Mouse (Mus musculus) kidney, adult 8-10 months (tissue): Measurements from ENCODE around the gene Olfr610.
"Not testable (repeated sequence)": the region's sequence is repeated elsewhere in the genome, so short reads cannot be mapped to it uniquely, and the experiment has no call there.

Experiments used
- DNase-seq, 2 experiments: peaks; one replicate each; pipeline ENCODE4 v3.0.0; 2022

The Olfr610 gene

DNA sequence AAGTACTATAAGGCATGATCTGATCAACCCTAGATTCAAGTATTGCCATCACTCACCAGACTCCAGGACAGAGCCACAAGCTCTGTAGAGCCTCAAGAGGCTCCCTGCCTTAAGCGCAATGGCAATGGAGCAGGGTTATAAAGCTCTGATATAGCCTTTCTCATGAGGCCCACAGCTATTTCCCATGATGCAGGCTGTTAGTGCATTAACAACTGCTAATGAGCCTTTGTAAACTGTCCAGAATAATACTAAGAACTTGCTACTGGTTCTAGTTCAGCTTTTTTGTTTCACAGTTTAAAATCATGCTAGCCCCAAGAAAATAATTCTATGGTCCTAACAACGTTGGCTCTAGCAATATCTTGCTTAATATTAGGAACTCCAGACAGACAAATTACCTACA, at the start of gene Olfr610:
Olfr610 (minus strand) TSS at position 101 of the 400 bp plus-strand sequence.
- no peak for DNase-seq

DNA sequence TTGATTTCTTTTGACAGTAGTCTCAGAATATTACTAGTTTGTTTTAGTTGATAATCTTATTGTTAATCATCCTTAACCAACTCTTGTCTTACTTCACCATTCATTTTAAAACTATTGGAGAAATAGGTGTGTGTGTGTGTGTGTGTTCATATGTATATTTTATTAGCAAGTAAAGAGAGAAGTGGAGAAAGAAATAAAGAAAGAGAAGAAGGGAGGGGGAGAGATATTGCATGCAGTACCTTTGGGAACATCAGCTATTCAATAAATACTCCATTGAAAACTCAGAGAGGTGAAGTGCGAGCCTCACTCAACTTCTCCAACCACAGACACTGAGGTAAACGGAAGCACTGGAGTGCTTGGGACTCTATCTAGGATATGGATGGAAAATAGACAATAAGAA, 43.9 kb upstream of the Olfr610 start, which contains the start of gene Olfr615:
Olfr615 (plus strand) TSS at position 301 of the 400 bp plus-strand sequence.
- no peak for DNase-seq

GRCm38 (mm10) chr7:103547774-103548173, 35.9 kb upstream of the Olfr610 start, which contains the start of gene Olfr613:
Olfr613 (plus strand) TSS chr7:103548074.
- no peak for DNase-seq

DNA sequence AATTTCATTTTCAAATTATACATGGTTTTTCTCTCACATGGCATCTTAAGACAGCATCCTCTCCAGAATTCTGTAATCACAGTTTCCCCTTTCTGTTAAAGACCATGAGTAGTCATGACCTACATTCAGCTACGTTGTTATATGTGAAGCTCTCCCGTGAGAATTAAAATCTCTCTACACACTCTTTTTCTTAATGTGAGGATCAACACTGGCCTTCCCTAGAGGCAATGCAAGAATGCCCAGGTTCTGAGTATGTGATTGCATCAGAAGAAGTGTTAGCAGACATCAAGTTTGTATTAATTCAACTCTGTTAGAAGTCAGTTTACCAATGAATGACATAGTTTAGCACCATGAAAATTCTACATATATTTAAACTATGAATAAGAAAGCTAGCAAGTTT, 30.7 kb upstream of the Olfr610 start, which contains the start of gene Olfr612:
Olfr612 (minus strand) TSS at position 101 of the 400 bp plus-strand sequence.
- DNase-seq = not testable (repeated sequence)

DNA sequence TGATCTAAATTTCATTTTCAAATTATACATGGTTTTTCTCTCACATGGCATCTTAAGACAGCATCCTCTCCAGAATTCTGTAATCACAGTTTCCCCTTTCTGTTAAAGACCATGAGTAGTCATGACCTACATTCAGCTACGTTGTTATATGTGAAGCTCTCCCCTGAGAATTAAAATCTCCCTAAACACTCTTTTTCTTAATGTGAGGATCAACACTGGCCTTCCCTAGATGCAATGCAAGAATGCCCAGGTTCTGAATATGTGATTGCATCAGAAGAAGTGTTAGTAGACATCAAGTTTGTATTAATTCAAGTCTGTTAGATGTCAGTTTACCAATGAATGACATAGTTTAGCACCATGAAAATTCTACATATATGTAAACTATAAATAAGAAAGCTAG, 8.8 kb upstream of the Olfr610 start, which contains the start of gene Olfr611:
Olfr611 (minus strand) TSS at position 101 of the 400 bp plus-strand sequence.
- DNase-seq = not testable (repeated sequence)

- no peak for DNase-seq
Observed at GRCm38 (mm10) chr7:103497962-103498361, 14.0 kb downstream of the Olfr610 start, which contains the start of gene Olfr609. Olfr609 (minus strand) TSS chr7:103498062.

DNA sequence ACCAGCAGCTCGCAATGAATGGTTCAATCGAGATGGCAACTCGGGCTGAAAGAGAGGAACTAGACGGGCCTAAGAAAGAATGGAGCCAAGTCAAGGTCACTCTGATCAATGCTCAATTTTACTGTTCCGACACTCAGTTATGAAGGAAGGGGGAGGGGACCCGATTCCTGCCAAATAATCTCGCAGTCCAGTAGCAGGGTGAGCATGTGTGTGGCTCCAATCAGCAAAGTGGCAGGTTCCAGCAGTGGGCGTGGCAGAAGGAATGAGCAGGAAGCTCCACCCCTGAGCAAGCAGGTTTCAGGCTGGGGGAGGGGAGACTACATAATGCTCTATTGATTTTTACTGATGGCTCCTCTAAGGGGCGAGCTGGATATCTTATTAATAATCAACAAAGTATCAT, 34.8 kb downstream of the Olfr610 start:
- peak in 1 of 2 experiments; percentile 25 for DNase-seq

DNA sequence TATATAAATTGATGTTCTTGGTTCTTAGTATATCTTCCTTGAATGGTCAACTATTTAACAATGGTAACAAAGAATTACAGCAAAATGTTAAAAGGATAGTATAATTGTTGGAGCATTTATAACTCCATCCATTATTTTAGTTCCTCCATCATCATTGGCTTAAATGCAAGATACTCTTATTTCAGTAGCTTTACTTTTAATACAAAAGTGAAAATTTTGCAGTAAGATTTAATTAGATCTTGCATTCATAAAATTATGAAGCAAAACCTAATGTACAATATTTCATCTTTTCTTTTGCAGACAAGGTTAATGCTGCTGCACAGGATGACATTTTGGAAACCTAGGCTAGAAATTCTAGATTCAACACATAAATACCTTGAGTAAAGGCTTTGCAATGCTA, 42.3 kb downstream of the Olfr610 start, which contains the start of gene Olfr608:
Olfr608 (plus strand) TSS at position 301 of the 400 bp plus-strand sequence.
- DNase-seq = no peak

GRCm38 (mm10) chr7:103460590-103460989, 51.3 kb downstream of the Olfr610 start:
- no peak for DNase-seq
